Mouse (Mus musculus) kidney, adult 2 months (tissue): Measurements from ENCODE around the gene Atp2b1.

Experiments used
- CTCF ChIP-seq: fragments of 200-500 bp; conservative IDR thresholded peaks from 2 replicates; pipeline ENCODE4 v1.5.1; 2011; ENCODE audit warnings: low read depth, mild to moderate bottlenecking, control low read depth, low read length, moderate library complexity, mixed read lengths; ENCODE audit not compliant: insufficient read depth, insufficient read length
- POLR2A ChIP-seq: fragments of 200-500 bp; IDR thresholded peaks from one replicate; pipeline ENCODE4 v1.6.1; 2011; ENCODE audit warnings: low read depth, low read length, control low read depth

DNA sequence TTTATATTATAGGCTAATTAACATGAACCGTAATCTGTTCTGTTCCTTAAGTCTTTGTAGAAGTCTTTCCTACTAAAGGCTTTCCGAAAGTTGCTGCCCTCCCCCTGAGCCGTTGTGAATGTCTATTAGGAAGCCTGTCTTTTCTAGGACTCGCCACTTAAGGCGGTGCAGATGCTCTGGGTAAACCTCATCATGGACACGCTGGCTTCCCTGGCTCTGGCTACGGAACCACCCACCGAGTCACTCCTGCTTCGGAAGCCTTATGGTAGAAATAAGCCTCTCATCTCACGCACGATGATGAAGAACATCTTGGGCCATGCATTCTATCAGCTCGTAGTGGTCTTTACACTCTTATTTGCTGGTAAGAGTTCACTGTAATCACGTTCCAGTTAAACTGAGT lies 100.5 kb downstream of the Atp2b1 start:
- no peak for TF ChIP-seq CTCF
- TF ChIP-seq POLR2A, result no peak
